Mouse (Mus musculus): ENCODE results near the gene Ddah1. TPM values are rescaled to one million over a fixed set of nuclear protein-coding genes. Genes with fewer than 3 reads are reported as not detected.

Ddah1 gene
- total and polyA plus RNA-seq, 3 experiments = 4.5 to 5.9 (median 5.4) TPM

- no peak overlapping the region for H3K9ac ChIP-seq (ENCODE audit: low read depth, low read length)
- no peaks in the 10 kb centered on the region for H3K36me3 ChIP-seq (ENCODE audit: control insufficient read depth, insufficient read depth, low read length)
- H3K27me3 ChIP-seq (ENCODE audit: control insufficient read depth, insufficient read depth, low read length) = no peaks in the 10 kb centered on the region
- H3K4me3 ChIP-seq = no peak overlapping the region
- no peak overlapping the region for H3K27ac ChIP-seq
- intact Hi-C loops (cut with DNase I) = no loop called here
- TF ChIP-seq CTCF (IDR thresholded peaks at IDR 0.05) (no peak), POLR2A (IDR thresholded peaks at IDR 0.05; ENCODE audit: insufficient read depth, low read depth, low read length) (no peak), EP300 (IDR thresholded peaks at IDR 0.05; ENCODE audit: insufficient read depth, low read depth, low read length) (no peak)
- H3K4me1 ChIP-seq (ENCODE audit: control insufficient read depth, insufficient read depth, low read length) = peaks cover 2% of the 10 kb centered on the region; the same call in 1 of the 2 replicates
- no peak for DNase-seq
- H3K79me2 ChIP-seq (replicated peaks; ENCODE audit: control insufficient read depth, insufficient read depth, low read length) = no peaks in the 10 kb centered on the region
- 94% methylated on average over 15 of the region's 15 CpGs for WGBS
Measured at GRCm38 (mm10) chr3:145777006-145777405, 18.5 kb downstream of the Ddah1 start.

- no peaks in the 10 kb centered on the region for H3K79me2 ChIP-seq (replicated peaks; ENCODE audit: control insufficient read depth, insufficient read depth, low read length)
- no peak overlapping the region for H3K4me3 ChIP-seq
- no peak overlapping the region for H3K9ac ChIP-seq (ENCODE audit: low read depth, low read length)
- peaks cover 2% of the 10 kb centered on the region; the same call in 1 of the 2 replicates for H3K4me1 ChIP-seq (ENCODE audit: control insufficient read depth, insufficient read depth, low read length)
- TF ChIP-seq EP300 (IDR thresholded peaks at IDR 0.05; ENCODE audit: insufficient read depth, low read depth, low read length) (no peak), CTCF (IDR thresholded peaks at IDR 0.05) (no peak), POLR2A (IDR thresholded peaks at IDR 0.05; ENCODE audit: insufficient read depth, low read depth, low read length) (no peak)
- no peak for DNase-seq
- WGBS = 78% methylated on average over 6 of the region's 6 CpGs
- H3K27me3 ChIP-seq (ENCODE audit: control insufficient read depth, insufficient read depth, low read length) = no peaks in the 10 kb centered on the region
- intact Hi-C loops (cut with DNase I) = no loop called here
- no peak overlapping the region for H3K27ac ChIP-seq
- H3K36me3 ChIP-seq (ENCODE audit: control insufficient read depth, insufficient read depth, low read length) = no peaks in the 10 kb centered on the region
Measured at GRCm38 (mm10) chr3:145778406-145778922, 20.0 kb downstream of the Ddah1 start.

- intact Hi-C loops (cut with DNase I) = no loop called here
- TF ChIP-seq EP300 (IDR thresholded peaks at IDR 0.05; ENCODE audit: insufficient read depth, low read depth, low read length) (no peak), POLR2A (IDR thresholded peaks at IDR 0.05; ENCODE audit: insufficient read depth, low read depth, low read length) (no peak), CTCF (IDR thresholded peaks at IDR 0.05) (no peak)
- no peak overlapping the region for H3K27ac ChIP-seq
- DNase-seq = no peak
- H3K9ac ChIP-seq (ENCODE audit: low read depth, low read length) = no peak overlapping the region
- H3K4me3 ChIP-seq = no peak overlapping the region
- H3K4me1 ChIP-seq (ENCODE audit: control insufficient read depth, insufficient read depth, low read length) = peaks cover 2% of the 10 kb centered on the region; the same call in 1 of the 2 replicates
- no peaks in the 10 kb centered on the region for H3K27me3 ChIP-seq (ENCODE audit: control insufficient read depth, insufficient read depth, low read length)
- WGBS = 33% methylated on average over 5 of the region's 5 CpGs
- no peaks in the 10 kb centered on the region for H3K36me3 ChIP-seq (ENCODE audit: control insufficient read depth, insufficient read depth, low read length)
- no peaks in the 10 kb centered on the region for H3K79me2 ChIP-seq (replicated peaks; ENCODE audit: control insufficient read depth, insufficient read depth, low read length)
Measured at GRCm38 (mm10) chr3:145779279-145779973, 21.0 kb downstream of the Ddah1 start.

GRCm38 (mm10) chr3:145780784-145781442 is 22.4 kb downstream of the Ddah1 start:
- WGBS = 90% methylated on average over 14 of the region's 14 CpGs
- no peak overlapping the region for H3K9ac ChIP-seq (ENCODE audit: low read depth, low read length)

GRCm38 (mm10) chr3:145785244-145785643 is 26.8 kb downstream of the Ddah1 start:
- H3K9ac ChIP-seq (ENCODE audit: low read depth, low read length) = no peak overlapping the region
- H3K4me3 ChIP-seq = no peak overlapping the region
- H3K4me1 ChIP-seq (ENCODE audit: control insufficient read depth, insufficient read depth, low read length) = peaks cover 4% of the 10 kb centered on the region; the same call in 1 of the 2 replicates
- 94% methylated on average over 7 of the region's 7 CpGs for WGBS
- H3K27me3 ChIP-seq (ENCODE audit: control insufficient read depth, insufficient read depth, low read length) = no peaks in the 10 kb centered on the region
- no peaks in the 10 kb centered on the region for H3K36me3 ChIP-seq (ENCODE audit: control insufficient read depth, insufficient read depth, low read length)
- no peak for DNase-seq
- no peak overlapping the region for H3K27ac ChIP-seq
- intact Hi-C loops (cut with DNase I) = no loop called here
- H3K79me2 ChIP-seq (replicated peaks; ENCODE audit: control insufficient read depth, insufficient read depth, low read length) = no peaks in the 10 kb centered on the region
- no peak for TF ChIP-seq POLR2A (IDR thresholded peaks at IDR 0.05; ENCODE audit: insufficient read depth, low read depth, low read length)
- no peak for TF ChIP-seq EP300 (IDR thresholded peaks at IDR 0.05; ENCODE audit: insufficient read depth, low read depth, low read length)

More at GRCm38 (mm10) chr3:145780784-145781442, 22.4 kb downstream of the Ddah1 start:
- Histone ChIP-seq H3K4me1 (ENCODE audit: control insufficient read depth, insufficient read depth, low read length) (peaks cover 2% of the 10 kb centered on the region; the same call in 1 of the 2 replicates), H3K4me3 (no peak overlapping the region), H3K27ac (no peak overlapping the region), H3K36me3 (ENCODE audit: control insufficient read depth, insufficient read depth, low read length) (no peaks in the 10 kb centered on the region), H3K79me2 (replicated peaks; ENCODE audit: control insufficient read depth, insufficient read depth, low read length) (no peaks in the 10 kb centered on the region), H3K27me3 (ENCODE audit: control insufficient read depth, insufficient read depth, low read length) (no peaks in the 10 kb centered on the region)
- intact Hi-C loops (cut with DNase I) = no loop called here
- TF ChIP-seq EP300 (IDR thresholded peaks at IDR 0.05; ENCODE audit: insufficient read depth, low read depth, low read length) = no peak
- no peak for TF ChIP-seq CTCF (IDR thresholded peaks at IDR 0.05)
- TF ChIP-seq POLR2A (IDR thresholded peaks at IDR 0.05; ENCODE audit: insufficient read depth, low read depth, low read length) = no peak
- DNase-seq = no peak

- intact Hi-C loops (cut with DNase I) = no loop called here
- H3K27ac ChIP-seq = no peak overlapping the region
- TF ChIP-seq EP300 (IDR thresholded peaks at IDR 0.05; ENCODE audit: insufficient read depth, low read depth, low read length) (no peak), CTCF (IDR thresholded peaks at IDR 0.05) (no peak)
- H3K36me3 ChIP-seq (ENCODE audit: control insufficient read depth, insufficient read depth, low read length) = no peaks in the 10 kb centered on the region
- H3K79me2 ChIP-seq (replicated peaks; ENCODE audit: control insufficient read depth, insufficient read depth, low read length) = no peaks in the 10 kb centered on the region
- no peak overlapping the region for H3K4me3 ChIP-seq
- peak in 1 of 2 experiments; percentile 13 for DNase-seq
- peaks cover 4% of the 10 kb centered on the region; the same call in 1 of the 2 replicates for H3K4me1 ChIP-seq (ENCODE audit: control insufficient read depth, insufficient read depth, low read length)
- no peaks in the 10 kb centered on the region for H3K27me3 ChIP-seq (ENCODE audit: control insufficient read depth, insufficient read depth, low read length)
- WGBS = 40% methylated on average over 9 of the region's 9 CpGs
- no peak overlapping the region for H3K9ac ChIP-seq (ENCODE audit: low read depth, low read length)
Measured at GRCm38 (mm10) chr3:145787303-145787702, 28.8 kb downstream of the Ddah1 start.
